Mouse (Mus musculus): ENCODE results near the gene Jpt1.

GRCm38 (mm10) chr11:115509773-115510506, 4.2 kb downstream of the Jpt1 start:
- TF ChIP-seq CTCF (IDR thresholded peaks at IDR 0.05; ENCODE audit: low read depth, low read length) = no peak
- TF ChIP-seq POLR2A (IDR thresholded peaks at IDR 0.05; ENCODE audit: insufficient read depth, low read length) = no peak
